Mouse (Mus musculus) ES-Bruce4 (cell line): ENCODE data around the gene Psmg1. TPM values are rescaled to one million over a fixed set of nuclear protein-coding genes. Genes with fewer than 3 reads are reported as not detected.
A peak's percentile ranks its signal among the peaks of the same experiment; 100 is the strongest.
"Not testable (repeated sequence)": the region's sequence is repeated elsewhere in the genome, so short reads cannot be mapped to it uniquely, and the experiment has no call there.

ENCODE experiments used
- H3K27ac ChIP-seq: 2 replicates; pipeline ENCODE4 v1.5.1; 2012; ENCODE audit warnings: low read length, inconsistent platforms; ENCODE audit not compliant: insufficient read depth
- H3K27me3 ChIP-seq: 2 replicates; pipeline ENCODE4 v1.6.1; 2012; ENCODE audit warnings: mild to moderate bottlenecking, low read length, inconsistent platforms; ENCODE audit not compliant: control insufficient read depth, poor library complexity, insufficient read depth, severe bottlenecking
- H3K36me3 ChIP-seq: 2 replicates; pipeline ENCODE4 v1.6.1; 2012; ENCODE audit warnings: inconsistent platforms, mild to moderate bottlenecking, low read length, moderate library complexity; ENCODE audit not compliant: control insufficient read depth, poor library complexity, insufficient read depth, severe bottlenecking
- H3K4me1 ChIP-seq: one replicate; pipeline ENCODE4 v1.8.1; 2011; ENCODE audit warnings: low read length; ENCODE audit not compliant: control insufficient read depth, insufficient read depth
- H3K4me3 ChIP-seq: 2 replicates; pipeline ENCODE4 v1.5.1; 2011; ENCODE audit warnings: low read depth, mild to moderate bottlenecking, low read length
- H3K9ac ChIP-seq: 2 replicates; pipeline ENCODE4 v1.6.1; 2012; ENCODE audit warnings: low read depth, mild to moderate bottlenecking, inconsistent platforms; ENCODE audit not compliant: poor library complexity, severe bottlenecking
- H3K9me3 ChIP-seq: replicated peaks from 2 replicates; pipeline ENCODE4 v1.6.1; 2012; ENCODE audit warnings: mild to moderate bottlenecking, low read length, inconsistent platforms; ENCODE audit not compliant: control insufficient read depth, poor library complexity, insufficient read depth, severe bottlenecking
- CTCF ChIP-seq: IDR thresholded peaks from one replicate; pipeline ENCODE4 v1.8.1; 2011; ENCODE audit warnings: low read depth, low read length
- EP300 ChIP-seq: IDR thresholded peaks from 2 replicates; pipeline ENCODE4 v1.6.1; 2011; ENCODE audit warnings: low read depth, low read length; ENCODE audit not compliant: insufficient read depth
- POLR2A ChIP-seq: IDR thresholded peaks from one replicate; pipeline ENCODE4 v1.8.1; 2011; ENCODE audit warnings: low read length; ENCODE audit not compliant: insufficient read depth
- polyA plus RNA-seq: library from polyadenylated mRNA; stranded (reverse); fragments of >200 nt; gene quantifications from 2 replicates; pipeline ENCODE4 v1.2.4, GENCODE M21; 2011; ENCODE audit warnings: low read depth; ENCODE audit not compliant: missing spikeins, insufficient read depth, insufficient read length

The Psmg1 gene
- polyA plus RNA-seq, 1 experiment: 94.9 TPM

DNA sequence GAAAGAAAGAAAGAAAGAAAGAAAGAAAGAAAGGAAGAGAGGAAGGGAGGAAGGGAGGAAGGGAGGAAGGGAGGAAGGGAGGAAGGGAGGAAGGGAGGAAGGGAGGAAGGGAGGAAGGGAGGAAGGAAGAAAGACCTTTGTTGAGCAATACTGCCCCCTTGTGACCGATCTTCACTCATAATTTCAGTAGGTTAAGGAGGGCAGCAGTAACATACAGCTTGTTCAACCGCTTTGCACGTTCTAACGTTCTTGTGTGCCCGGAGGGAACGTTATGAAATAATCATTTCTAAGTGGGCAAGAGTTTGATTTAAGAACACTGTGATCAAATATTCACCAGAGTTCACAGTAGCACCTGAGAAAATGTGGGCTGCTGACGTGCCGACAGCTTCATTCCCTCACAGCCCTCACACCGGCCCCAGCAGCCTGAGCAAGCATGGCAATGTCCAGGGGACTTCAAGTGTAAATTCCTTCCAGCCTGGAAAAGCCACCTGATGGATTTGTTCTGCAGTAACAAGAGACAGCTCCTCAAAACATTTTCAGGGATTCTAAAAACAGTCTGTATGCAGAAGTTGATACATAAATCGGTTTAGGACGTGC is 26.2 kb downstream of the Psmg1 start:
- Histone ChIP-seq H3K9me3 (no peaks in the 10 kb centered on the region), H3K36me3 (no peaks in the 10 kb centered on the region), H3K4me1 (peaks cover 2% of the 10 kb centered on the region), H3K27me3 (no peaks in the 10 kb centered on the region), H3K9ac (no peak overlapping the region), H3K4me3 (no peak overlapping the region), H3K27ac (no peak overlapping the region)
- peak; percentile 8 for TF ChIP-seq CTCF
- no peak for TF ChIP-seq EP300

DNA sequence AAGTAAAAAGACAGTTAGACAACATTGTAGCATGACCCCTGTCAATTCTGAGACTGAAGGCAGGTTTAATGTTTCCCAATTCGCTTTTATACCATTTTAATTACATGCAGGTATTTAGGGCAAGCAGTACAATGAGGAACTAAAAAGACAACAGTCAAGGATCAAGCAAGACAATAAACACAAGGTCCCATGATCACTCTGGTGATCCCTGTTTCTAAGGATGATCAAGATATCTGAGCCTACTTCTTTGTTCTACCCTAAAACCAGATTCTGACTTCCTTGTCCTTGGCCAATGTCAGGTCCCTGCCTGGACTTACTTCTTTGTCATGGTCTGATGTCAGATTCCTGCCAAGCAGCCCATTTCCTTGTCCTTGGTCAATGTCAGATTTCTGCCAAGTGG is 29.3 kb downstream of the Psmg1 start:
- H3K4me1 ChIP-seq, H3K27me3 ChIP-seq, H3K9ac ChIP-seq, H3K36me3 ChIP-seq, H3K9me3 ChIP-seq, H3K4me3 ChIP-seq: not testable (repeated sequence)
- peak overlapping the region; percentile 75 for H3K27ac ChIP-seq
- peak; percentile 59; the same call in 1 of the 2 replicates for TF ChIP-seq EP300

DNA sequence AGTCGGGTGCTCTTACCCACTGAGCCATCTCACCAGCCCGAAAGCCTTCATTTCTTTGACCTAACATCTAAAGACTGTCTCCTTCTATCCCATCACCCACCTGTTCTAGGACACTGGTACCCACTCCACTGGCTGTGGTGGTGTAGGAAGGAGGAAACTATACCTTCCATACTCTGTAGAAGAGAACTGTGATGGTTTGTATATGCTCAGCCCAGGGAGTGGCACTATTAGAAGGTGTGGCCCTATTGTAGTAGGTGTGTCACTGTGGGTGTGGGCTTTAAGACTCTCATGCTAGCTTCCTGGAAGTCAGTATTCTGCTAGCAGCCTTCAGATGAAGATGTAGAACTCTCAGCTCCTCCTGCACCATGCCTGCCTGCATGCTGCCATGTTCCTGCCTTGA is 30.1 kb downstream of the Psmg1 start:
- peak overlapping the region; percentile 75; the same call in 1 of the 2 replicates for H3K27ac ChIP-seq
- H3K9me3 ChIP-seq, H3K4me3 ChIP-seq, H3K36me3 ChIP-seq, H3K4me1 ChIP-seq, H3K9ac ChIP-seq, H3K27me3 ChIP-seq: not testable (repeated sequence)

GRCm38 (mm10) chr16:95958080-95958479 is 32.7 kb downstream of the Psmg1 start:
- Histone ChIP-seq H3K36me3 (no peaks in the 10 kb centered on the region), H3K9me3 (no peaks in the 10 kb centered on the region), H3K27ac (no peak overlapping the region), H3K4me1 (peaks cover 2% of the 10 kb centered on the region), H3K4me3 (no peak overlapping the region), H3K9ac (no peak overlapping the region), H3K27me3 (no peaks in the 10 kb centered on the region)
- TF ChIP-seq CTCF (no peak), POLR2A (no peak), EP300 (no peak)

- H3K9me3 ChIP-seq: 0 out of 2 replicates have a peak, but pooled peaks cover 2% of the 10 kb centered on the region
- no peak overlapping the region for H3K27ac ChIP-seq
- H3K36me3 ChIP-seq: no peaks in the 10 kb centered on the region
- no peaks in the 10 kb centered on the region for H3K27me3 ChIP-seq
- no peak overlapping the region for H3K9ac ChIP-seq
- TF ChIP-seq CTCF (peak; percentile 79), POLR2A (no peak), EP300 (no peak)
- H3K4me3 ChIP-seq: no peak overlapping the region
- H3K4me1 ChIP-seq: no peaks in the 10 kb centered on the region
These were observed 34.1 kb downstream of the Psmg1 start for GRCm38 (mm10) chr16:95956618-95957017.

GRCm38 (mm10) chr16:95955716-95956346 is 34.9 kb downstream of the Psmg1 start:
- H3K9ac ChIP-seq: no peak overlapping the region
- no peaks in the 10 kb centered on the region for H3K4me1 ChIP-seq
- no peak overlapping the region for H3K27ac ChIP-seq
- H3K9me3 ChIP-seq: 0 out of 2 replicates have a peak, but pooled peaks cover 2% of the 10 kb centered on the region
- no peaks in the 10 kb centered on the region for H3K27me3 ChIP-seq
- H3K36me3 ChIP-seq: no peaks in the 10 kb centered on the region
- H3K4me3 ChIP-seq: no peak overlapping the region
- TF ChIP-seq CTCF (no peak), POLR2A (no peak), EP300 (no peak)
